Mouse (Mus musculus) erythroblast, adult 5-6 weeks (primary cell): ENCODE results near the gene Tmem201. TPM values are rescaled to one million over a fixed set of nuclear protein-coding genes. Genes with fewer than 3 reads are reported as not detected.

Source experiments
- ATAC-seq: replicated peaks from 2 replicates; pipeline ENCODE4 v1.8.0; 2016; ENCODE audit warnings: moderate number of reproducible peaks, mild to moderate bottlenecking, moderate TSS enrichment, inconsistent platforms; ENCODE audit not compliant: poor library complexity, low FRiP score, severe bottlenecking
- total RNA-seq, 2 experiments: library from RNA; stranded (forward) in 1 of 2; stranded (reverse) in 1 of 2; fragments of 150-400 nt in 1 of 2; fragments of 200-764, 138-1000 nt in 1 of 2; gene quantifications; 2 replicates each; pipeline versions ENCODE4 v1.2.3 to v1.2.4; 2015 to 2017; ENCODE audit warnings: low replicate concordance in 2 of 2

Tmem201 gene
- total RNA-seq, 2 experiments from 2014 or later, result 0.85 to 23.2 TPM

DNA sequence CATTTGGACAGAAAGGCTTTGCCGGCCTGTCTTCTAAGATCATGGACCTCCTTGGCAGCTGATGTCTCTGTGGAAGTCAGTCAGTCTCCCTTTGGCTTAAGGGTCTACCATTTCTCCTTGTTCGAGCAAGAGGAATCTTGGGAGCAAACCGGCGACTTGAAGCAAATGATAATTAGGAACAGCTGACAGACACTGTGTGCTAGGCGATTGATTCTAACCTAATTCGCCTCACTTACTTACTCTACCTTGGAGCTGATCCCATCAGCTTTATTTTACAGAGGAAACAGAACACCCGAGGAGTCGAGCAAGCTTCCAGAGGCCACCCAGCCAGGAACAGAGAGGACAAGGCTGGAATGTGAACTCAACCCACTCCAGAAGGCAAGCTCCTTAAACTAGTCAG is 46.5 kb downstream of the Tmem201 start:
- no peak for ATAC-seq

DNA sequence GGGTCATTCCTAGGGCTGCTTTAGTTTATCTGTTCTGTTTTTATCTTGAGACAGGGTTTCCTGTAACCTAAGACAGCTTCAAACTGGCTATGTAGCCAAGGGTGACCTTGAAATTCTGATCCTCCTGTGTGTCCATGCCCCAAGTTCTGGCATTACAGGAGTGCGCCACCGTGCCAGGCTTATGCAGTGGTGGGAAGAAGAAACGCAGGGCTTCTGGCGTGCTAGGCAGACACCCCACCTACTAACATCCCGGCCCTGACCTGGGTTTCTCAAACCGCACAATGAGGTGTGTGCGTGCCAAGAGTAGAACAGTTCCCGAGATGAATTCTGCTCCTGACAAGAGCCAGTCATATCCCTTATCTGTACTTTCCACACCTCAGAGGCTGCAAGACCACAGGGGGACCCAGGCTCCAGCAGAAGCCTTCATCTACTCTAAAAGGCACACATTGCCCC is 47.0 kb downstream of the Tmem201 start:
- ATAC-seq, result no peak

DNA sequence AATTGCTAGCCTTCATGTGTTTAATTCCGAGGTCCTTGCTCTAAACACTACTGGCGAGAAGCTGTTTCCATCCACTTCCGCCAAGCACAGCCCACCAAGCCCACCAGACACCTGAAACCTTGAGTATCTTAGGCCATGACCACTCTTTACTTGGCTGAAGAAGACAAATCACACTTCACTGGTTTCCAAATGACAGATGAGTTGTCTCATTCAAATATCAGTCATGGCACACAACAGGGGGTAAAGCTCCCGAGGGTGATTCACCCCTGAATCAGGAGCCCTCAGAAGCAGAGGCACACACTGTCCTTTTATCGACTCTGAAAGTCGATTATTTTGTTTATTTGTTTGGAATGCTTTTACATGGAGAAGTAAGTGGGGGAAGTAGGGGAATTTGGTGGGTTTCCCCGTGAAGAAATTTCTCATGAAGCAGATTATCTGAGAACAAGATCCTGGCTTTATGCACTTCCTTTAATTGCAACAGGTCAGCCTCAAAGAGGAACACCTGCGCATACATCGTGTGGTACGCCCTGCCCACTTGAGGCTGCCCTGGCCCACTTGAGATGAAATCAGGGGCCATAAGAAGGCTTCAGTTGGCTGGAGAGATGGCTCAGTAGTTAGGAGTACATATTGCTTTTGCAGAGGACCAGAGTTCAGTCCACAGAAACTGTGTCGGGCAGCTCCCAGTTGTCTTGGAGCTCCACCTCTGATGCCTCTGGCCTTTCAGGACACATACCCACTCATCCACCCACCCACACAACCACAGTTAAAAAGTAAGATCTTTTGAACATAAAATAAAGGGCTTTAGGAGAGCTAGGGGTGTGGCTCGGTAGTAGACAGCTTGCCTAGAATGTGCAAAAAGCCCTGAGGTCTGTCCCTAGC is 47.8 kb downstream of the Tmem201 start:
- ATAC-seq, result no peak

DNA sequence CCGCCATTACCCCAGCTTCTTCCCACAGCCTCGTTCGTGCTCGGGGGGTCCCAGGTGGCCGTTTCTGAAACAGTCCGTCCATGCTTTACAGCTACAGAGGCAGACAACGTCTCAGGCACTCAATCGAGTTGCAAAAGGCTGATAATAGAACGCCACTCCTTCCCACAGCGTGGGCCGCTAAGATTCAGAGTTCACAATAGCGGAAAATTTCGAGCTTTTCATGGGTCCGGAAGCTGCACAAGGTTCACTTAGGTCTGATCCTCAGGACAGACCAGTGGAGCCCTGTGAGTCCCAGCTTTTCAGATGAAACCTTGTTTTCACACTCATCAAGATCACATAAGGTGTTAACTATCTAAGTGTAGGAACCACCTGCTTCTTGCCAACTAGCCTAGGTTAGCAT is 49.0 kb downstream of the Tmem201 start:
- ATAC-seq, result no peak

DNA sequence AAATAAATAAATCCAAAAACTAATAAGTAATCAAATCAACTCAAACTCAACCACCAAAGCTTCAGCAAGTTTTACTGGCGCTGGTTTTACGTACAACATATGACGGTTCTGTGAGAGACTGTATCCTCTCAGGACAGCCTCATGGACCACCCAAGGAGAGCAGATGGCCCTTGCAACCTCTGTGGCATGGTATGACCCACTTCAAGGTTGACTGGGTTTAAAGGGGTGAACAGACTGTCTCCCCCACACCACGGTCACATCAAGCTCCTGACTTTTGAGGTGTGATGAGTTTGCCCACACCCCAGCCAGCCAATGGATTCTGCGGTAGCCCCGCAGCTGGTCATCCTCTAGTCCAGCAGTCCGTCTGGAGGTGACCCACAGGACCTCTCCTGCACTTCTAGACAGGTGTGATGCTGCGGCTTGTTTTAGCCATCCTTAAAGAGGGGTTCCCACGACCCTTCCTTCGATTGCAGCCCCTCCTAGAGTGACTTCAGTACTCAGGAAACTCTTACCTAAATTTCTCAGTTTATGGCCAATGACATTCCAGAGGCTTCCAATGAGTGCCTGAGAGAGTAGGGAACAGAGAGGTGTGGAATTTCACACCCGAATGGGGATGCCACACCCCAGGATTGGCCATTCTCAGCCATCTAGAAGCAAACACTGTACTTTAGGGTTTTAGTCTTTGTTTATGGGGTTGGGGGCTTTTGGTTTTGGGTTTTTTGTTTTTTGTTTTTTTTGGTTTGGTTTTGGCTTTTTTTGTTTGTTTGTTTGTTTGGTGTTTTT is 52.8 kb downstream of the Tmem201 start:
- ATAC-seq, result no peak

DNA sequence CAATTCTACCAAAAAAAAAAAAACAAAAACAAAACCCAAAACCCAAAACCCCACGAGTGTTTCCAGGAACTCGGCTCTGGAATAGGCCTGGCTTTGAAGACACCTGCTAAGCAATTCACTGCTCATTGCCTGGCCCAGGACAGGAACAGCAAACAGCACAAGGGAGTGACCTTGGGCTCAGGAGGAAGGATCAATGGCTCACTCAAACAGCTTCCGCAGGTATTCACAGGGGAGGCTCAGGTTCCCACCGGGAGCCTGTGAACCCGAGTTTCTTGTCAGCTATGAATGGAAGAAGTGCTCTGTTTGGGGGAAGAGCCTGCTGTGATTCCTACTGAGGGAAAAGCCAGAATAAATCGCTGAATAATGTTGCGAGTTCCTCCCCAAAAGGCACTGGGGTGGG is 54.0 kb downstream of the Tmem201 start:
- no peak for ATAC-seq

DNA sequence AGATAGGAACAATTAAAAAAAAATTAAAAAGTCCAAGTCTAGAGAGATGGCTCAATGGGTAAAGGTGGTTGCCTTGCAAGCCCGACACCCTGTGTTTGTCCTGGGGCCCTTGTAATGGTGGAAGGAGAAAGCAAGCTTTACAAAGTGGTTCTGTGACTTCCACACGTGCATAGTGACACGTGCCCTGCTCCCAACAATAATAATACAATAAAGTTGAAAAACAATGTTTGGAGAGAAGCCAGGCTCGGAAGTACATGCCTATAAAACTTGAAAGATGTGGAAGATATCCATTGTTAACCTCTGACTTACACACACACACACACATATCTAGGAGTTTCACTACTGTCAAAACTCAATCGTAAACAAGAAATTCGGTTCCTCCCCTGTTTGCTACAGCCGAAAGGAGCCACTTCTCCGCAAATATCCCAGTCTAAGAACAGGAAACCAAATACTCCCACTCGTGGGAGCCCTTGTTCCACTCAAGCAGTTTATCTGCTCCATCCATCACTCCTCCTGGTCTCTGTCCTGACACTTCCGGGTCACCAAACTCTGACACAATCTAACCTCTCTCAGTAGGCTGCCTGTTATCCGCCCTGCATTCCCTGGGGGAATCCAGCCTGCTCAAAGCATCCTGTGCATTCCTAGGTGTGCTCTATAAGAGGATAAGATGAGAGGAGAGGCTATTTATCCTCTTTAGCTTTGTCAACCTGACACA is 58.6 kb downstream of the Tmem201 start:
- ATAC-seq, result no peak

DNA sequence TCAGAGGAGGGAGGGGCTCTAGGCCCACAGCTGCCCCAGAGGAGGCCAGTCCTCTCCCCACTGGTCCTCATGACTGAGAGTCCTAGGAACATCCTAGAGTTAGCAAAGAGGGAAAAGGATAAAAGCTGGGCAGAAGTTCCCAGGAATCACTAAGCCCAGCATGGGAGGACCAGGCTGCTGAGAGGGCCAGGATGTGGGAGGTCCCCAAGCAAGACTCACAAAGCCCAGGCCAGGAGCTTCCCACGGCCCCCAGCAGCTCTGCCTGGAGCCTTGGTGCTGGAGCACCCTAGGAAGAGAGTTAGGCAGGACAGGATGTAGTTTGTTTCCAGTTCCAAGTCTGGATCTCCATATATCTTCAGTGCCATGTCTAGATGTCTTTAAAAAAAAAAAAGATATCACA is 59.8 kb downstream of the Tmem201 start:
- no peak for ATAC-seq

DNA sequence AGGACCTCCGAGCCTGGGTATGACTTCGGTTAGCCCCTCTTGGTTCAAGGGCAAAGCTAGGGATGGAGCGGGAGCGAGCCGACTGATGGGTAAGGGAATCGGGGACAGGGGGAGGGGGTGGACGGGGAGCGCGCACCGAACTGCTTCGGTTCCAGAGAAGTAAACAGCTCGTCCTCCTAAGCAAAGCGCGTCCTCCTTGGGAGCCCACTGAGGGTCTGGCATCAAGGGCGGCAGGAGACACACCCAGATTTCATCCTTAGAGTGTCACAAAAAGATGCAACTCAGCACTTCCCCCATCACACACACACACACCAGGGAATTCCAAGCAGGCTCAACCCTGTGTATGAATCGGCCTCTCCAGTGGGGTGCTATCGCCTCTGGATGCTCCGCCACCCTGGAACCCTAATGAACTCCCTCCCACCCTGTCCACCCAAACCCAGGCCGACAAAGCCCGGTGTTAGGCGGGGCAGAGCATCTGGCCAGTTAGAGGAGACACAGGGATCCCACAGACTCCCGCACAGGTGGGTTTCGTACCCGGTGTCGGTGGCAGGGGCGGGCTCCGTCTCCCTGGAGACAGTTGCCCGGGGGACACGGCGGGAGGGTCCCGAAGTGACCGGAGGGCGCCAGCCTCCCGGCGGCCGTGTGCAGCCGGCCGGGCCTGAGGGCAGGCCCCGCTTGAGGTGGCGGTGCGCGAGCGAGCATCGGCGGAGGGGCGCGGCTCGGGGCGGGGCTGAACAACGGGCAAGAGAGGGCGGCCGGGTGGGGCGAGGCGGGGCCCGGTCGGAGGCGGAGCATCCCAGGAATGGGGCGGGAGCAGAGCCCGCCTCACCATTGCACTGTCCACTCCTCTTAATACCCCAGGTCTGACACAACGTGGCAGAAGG is 62.2 kb downstream of the Tmem201 start:
- peak; percentile 85 for ATAC-seq

DNA sequence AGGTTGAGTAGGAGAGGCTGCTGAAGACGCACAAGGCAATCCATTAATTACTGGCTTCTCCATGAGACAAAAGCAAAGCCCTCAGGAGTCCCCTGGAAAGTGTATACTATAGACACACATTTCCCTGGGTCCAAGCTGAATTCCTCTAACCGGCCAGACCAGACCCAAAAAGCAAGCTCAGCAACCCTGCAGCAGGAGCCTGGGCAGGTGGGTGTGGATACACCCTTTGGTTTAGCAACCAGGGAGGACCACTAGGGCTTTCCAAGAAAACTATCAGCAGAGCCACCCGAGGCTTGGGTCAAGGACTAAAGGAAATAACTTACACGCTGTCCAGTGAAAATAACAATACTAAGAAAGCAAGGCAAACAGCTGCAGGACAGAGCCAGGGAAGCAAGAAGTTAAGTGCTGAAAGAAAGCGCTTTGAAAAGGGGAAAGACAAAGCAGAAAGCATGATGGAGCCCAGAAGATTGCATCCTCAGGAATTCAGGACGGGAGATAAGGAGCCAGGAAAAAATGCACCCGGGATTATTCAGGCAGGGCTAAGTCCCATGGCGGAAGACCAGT is 62.9 kb downstream of the Tmem201 start:
- no peak for ATAC-seq

DNA sequence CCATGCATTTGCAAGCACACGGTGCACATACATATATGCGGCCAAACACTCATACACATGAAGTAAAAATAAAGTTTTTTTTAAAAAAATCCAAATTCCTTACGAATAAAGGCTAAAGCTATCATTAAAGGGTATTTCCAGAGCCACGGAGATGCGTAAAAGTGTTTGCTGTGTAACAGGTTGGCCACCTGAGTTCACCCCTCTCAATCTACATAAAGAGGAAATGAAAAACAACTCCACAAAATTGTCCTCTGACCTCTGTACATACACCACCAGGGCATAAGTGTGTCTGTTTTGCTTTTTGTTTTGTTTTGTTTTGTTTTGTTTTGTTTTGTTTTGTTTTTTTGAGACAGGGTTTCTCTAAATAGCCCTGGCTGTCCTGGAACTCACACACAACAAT is 65.1 kb downstream of the Tmem201 start:
- no peak for ATAC-seq

DNA sequence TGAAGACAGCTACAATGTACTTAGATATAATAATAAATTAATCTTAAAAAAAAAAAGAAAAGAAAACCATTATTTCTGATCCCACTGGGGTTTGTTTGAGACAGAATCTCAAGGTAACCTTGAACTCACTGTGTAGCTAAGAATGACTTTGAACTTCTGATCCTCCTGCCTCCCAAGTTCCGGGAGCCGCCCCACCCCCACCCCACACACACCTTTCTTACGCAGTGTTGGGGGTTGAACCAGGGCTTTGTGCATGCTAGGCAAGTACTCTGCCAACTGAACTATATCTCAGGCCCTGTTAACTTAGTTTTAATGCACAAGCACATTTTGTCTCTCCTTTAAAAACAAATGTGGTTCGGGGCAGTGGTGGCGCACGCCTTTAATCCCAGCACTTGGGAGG is 66.7 kb downstream of the Tmem201 start:
- ATAC-seq, result no peak

DNA sequence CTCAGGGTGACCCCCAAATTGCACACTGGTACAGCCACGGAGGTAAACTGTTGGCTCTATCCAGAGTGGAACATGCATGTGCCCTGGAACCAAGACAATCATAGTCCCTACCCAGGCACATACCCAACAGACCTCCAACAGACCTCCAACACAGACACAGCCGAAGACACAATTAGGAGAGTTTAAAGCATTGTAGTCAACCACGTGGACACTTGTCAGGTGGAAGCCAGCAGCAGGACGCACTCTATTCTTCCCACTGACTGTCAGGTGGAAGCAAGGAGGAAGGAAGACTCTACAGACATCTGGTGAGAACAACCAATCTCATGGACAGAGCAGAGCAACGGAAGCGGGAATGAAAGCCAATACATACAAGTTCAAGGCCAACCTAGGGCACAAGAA is 72.2 kb downstream of the Tmem201 start:
- no peak for ATAC-seq

Other genes starting within 250 kb of the Tmem201 start
- gene Ctnnbip1, start 219.8 kb downstream of the Tmem201 start, total RNA-seq (2015; ENCODE audit: low replicate concordance), result 4.6 TPM in 1 of 2 replicates, not detected in the other
- 2.2 and 4.6 TPM in 2 replicates for gene Ctnnbip1, start 219.8 kb downstream of the Tmem201 start, total RNA-seq (2017; ENCODE audit: low replicate concordance)
- 0.58 and 1.3 TPM in 2 replicates for gene Clstn1, start 151.6 kb downstream of the Tmem201 start, total RNA-seq (2015; ENCODE audit: low replicate concordance)
- gene Clstn1, start 151.6 kb downstream of the Tmem201 start, total RNA-seq (2017; ENCODE audit: low replicate concordance), result 1.8 and 2.4 TPM in 2 replicates
- 11.1 and 14.4 TPM in 2 replicates for gene Pik3cd, start 35.5 kb downstream of the Tmem201 start, total RNA-seq (2015; ENCODE audit: low replicate concordance)
- 14.9 and 20.2 TPM in 2 replicates for gene Pik3cd, start 35.5 kb downstream of the Tmem201 start, total RNA-seq (2017; ENCODE audit: low replicate concordance)
- not detected in 2 replicates for gene Slc25a33, start 36.2 kb upstream of the Tmem201 start, total RNA-seq (2015; ENCODE audit: low replicate concordance)
- gene Slc25a33, start 36.2 kb upstream of the Tmem201 start, total RNA-seq (2017; ENCODE audit: low replicate concordance), result not detected in 2 replicates
- gene Spsb1, start 217.0 kb upstream of the Tmem201 start, total RNA-seq (2015; ENCODE audit: low replicate concordance), result not detected in 2 replicates
- gene Spsb1, start 217.0 kb upstream of the Tmem201 start, total RNA-seq (2017; ENCODE audit: low replicate concordance), result 0.42 TPM in 1 of 2 replicates, not detected in the other